Mouse (Mus musculus) liver, embryonic 11.5 days (tissue): ENCODE measurements at regions not wholly inside any gene's neighbourhood (a gene's known extent, or its start where the extent isn't known, plus 50 kb on each side); places are given as distances from the start of the nearest gene placed in this dataset.
"Not testable (repeated sequence)": the region's sequence is repeated elsewhere in the genome, so short reads cannot be mapped to it uniquely, and the experiment has no call there.

Experiments
- ATAC-seq: fragments of 200-750 bp; cut with Nextera tagmentation; replicated peaks from 2 replicates; pipeline ENCODE4 v1.8.0; 2017; ENCODE audit warnings: moderate number of reproducible peaks, mild to moderate bottlenecking, moderate TSS enrichment, moderate library complexity; ENCODE audit not compliant: low FRiP score
- DNase-seq: peaks from one replicate; pipeline ENCODE4 v3.0.0-alpha.2; 2017; ENCODE audit warnings: low spot score
- H3K27ac ChIP-seq: fragments of 300-500 bp; sonication (generic); 2 replicates; pipeline ENCODE4 v1.5.1; 2014; ENCODE audit warnings: mild to moderate bottlenecking, low read depth, low read length, control low read depth
- H3K27me3 ChIP-seq: fragments of 300-500 bp; sonication (generic); replicated peaks from 2 replicates; pipeline ENCODE4 v1.6.1; 2014; ENCODE audit warnings: low read length, mixed read lengths; ENCODE audit not compliant: control insufficient read depth, insufficient read depth
- H3K36me3 ChIP-seq: fragments of 300-500 bp; sonication (generic); 2 replicates; pipeline ENCODE4 v1.6.1; 2014; ENCODE audit warnings: mild to moderate bottlenecking, low read length, moderate library complexity, mixed read lengths; ENCODE audit not compliant: control insufficient read depth, insufficient read depth
- H3K4me1 ChIP-seq: fragments of 300-500 bp; sonication (generic); replicated peaks from 2 replicates; pipeline ENCODE4 v1.6.1; 2014; ENCODE audit warnings: low read length, mixed read lengths; ENCODE audit not compliant: control insufficient read depth, insufficient read depth
- H3K4me2 ChIP-seq: fragments of 300-500 bp; sonication (generic); 2 replicates; pipeline ENCODE4 v1.6.1; 2014; ENCODE audit warnings: mild to moderate bottlenecking, control low read depth, moderate library complexity
- H3K4me3 ChIP-seq: fragments of 300-500 bp; sonication (generic); 2 replicates; pipeline ENCODE4 v1.5.1; 2014; ENCODE audit warnings: low read depth, low read length, control low read depth
- H3K9ac ChIP-seq: fragments of 300-500 bp; sonication (generic); 2 replicates; pipeline ENCODE4 v1.6.1; 2014; ENCODE audit warnings: low read depth, low read length, control low read depth
- H3K9me3 ChIP-seq: fragments of 300-500 bp; sonication (generic); 2 replicates; pipeline ENCODE4 v1.6.1; 2016; ENCODE audit warnings: low read length, inconsistent platforms, mixed read lengths; ENCODE audit not compliant: control insufficient read depth
- WGBS: fragments of 180-500 bp; shearing (Covaris S2); extraction: QIAGEN DNeasy Blood & Tissue Kit; methylation state at CpG from one replicate; pipeline ENCODE4 v1.1.7; 2014; 5-methylcytosine and 5-hydroxymethylcytosine counted together

- DNase-seq (no peak), ATAC-seq (no peak)
- H3K27me3 ChIP-seq: no peaks in the 10 kb centered on the region
- H3K9me3 ChIP-seq: no peaks in the 10 kb centered on the region
- H3K4me1 ChIP-seq: no peaks in the 10 kb centered on the region
- H3K4me2 ChIP-seq: no peak overlapping the region
- no peaks in the 10 kb centered on the region for H3K36me3 ChIP-seq
- H3K9ac ChIP-seq: no peak overlapping the region
- 34% methylated on average over 2 of the region's 2 CpGs for WGBS
- H3K4me3 ChIP-seq: no peak overlapping the region
- H3K27ac ChIP-seq: no peak overlapping the region
Measured at GRCm38 (mm10) chr5:149871521-149871920, 147.0 kb upstream of the Rxfp2 start.

- DNase-seq (no peak), ATAC-seq (no peak)
- H3K4me1 ChIP-seq: no peaks in the 10 kb centered on the region
- no peaks in the 10 kb centered on the region for H3K9me3 ChIP-seq
- H3K27ac ChIP-seq: no peak overlapping the region
- H3K4me2 ChIP-seq: no peak overlapping the region
- no peak overlapping the region for H3K4me3 ChIP-seq
- no peaks in the 10 kb centered on the region for H3K36me3 ChIP-seq
- 35% methylated on average over 9 of the region's 9 CpGs for WGBS
- H3K9ac ChIP-seq: no peak overlapping the region
- no peaks in the 10 kb centered on the region for H3K27me3 ChIP-seq
Measured at GRCm38 (mm10) chr5:149873482-149874002, 144.9 kb upstream of the Rxfp2 start.

GRCm38 (mm10) chr5:149874342-149874741, 144.1 kb upstream of the Rxfp2 start:
- H3K9me3 ChIP-seq: no peaks in the 10 kb centered on the region
- DNase-seq (no peak), ATAC-seq (no peak)
- no peaks in the 10 kb centered on the region for H3K4me1 ChIP-seq
- H3K27ac ChIP-seq: no peak overlapping the region
- H3K27me3 ChIP-seq: no peaks in the 10 kb centered on the region
- no peak overlapping the region for H3K9ac ChIP-seq
- 74% methylated on average over 2 of the region's 2 CpGs for whole genome bisulfite sequencing
- H3K4me3 ChIP-seq: no peak overlapping the region
- H3K4me2 ChIP-seq: no peak overlapping the region
- H3K36me3 ChIP-seq: no peaks in the 10 kb centered on the region

- H3K4me2 ChIP-seq, H3K4me1 ChIP-seq, DNase-seq, H3K27me3 ChIP-seq, H3K27ac ChIP-seq, H3K9ac ChIP-seq, H3K36me3 ChIP-seq, ATAC-seq, H3K4me3 ChIP-seq, H3K9me3 ChIP-seq: not testable (repeated sequence)
Measured at GRCm38 (mm10) chr5:149892453-149892852, 126.0 kb upstream of the Rxfp2 start.

- no peak for ATAC-seq
- no peaks in the 10 kb centered on the region for H3K4me1 ChIP-seq
- H3K9me3 ChIP-seq: no peaks in the 10 kb centered on the region
- no peak for DNase-seq
- no peaks in the 10 kb centered on the region for H3K27me3 ChIP-seq
- 55% methylated on average over 3 of the region's 3 CpGs for WGBS
- H3K36me3 ChIP-seq: no peaks in the 10 kb centered on the region
- no peak overlapping the region for H3K4me3 ChIP-seq
- no peak overlapping the region for H3K4me2 ChIP-seq
- no peak overlapping the region for H3K9ac ChIP-seq
- no peak overlapping the region for H3K27ac ChIP-seq
Measured at GRCm38 (mm10) chr5:149906927-149907326, 111.5 kb upstream of the Rxfp2 start.

GRCm38 (mm10) chr5:149908376-149909078, 109.9 kb upstream of the Rxfp2 start:
- Histone ChIP-seq H3K4me3 (no peak overlapping the region), H3K9ac (no peak overlapping the region), H3K36me3 (no peaks in the 10 kb centered on the region), H3K9me3 (no peaks in the 10 kb centered on the region), H3K4me2 (no peak overlapping the region), H3K27me3 (no peaks in the 10 kb centered on the region), H3K27ac (no peak overlapping the region), H3K4me1 (no peaks in the 10 kb centered on the region)
- DNase-seq: no peak
- 51% methylated on average over 4 of the region's 4 CpGs for WGBS
- ATAC-seq: no peak

GRCm38 (mm10) chr5:149909108-149909739, 109.3 kb upstream of the Rxfp2 start:
- H3K4me1 ChIP-seq: no peaks in the 10 kb centered on the region
- WGBS: 42% methylated on average over 13 of the region's 13 CpGs

GRCm38 (mm10) chr5:149909971-149910370, 108.5 kb upstream of the Rxfp2 start:
- H3K4me3 ChIP-seq: no peak overlapping the region
- H3K4me1 ChIP-seq: no peaks in the 10 kb centered on the region
- no peak overlapping the region for H3K9ac ChIP-seq
- no peaks in the 10 kb centered on the region for H3K36me3 ChIP-seq
- 50% methylated on average over 8 of the region's 8 CpGs for WGBS
- ATAC-seq: no peak
- H3K4me2 ChIP-seq: no peak overlapping the region
- H3K27me3 ChIP-seq: no peaks in the 10 kb centered on the region
- no peak overlapping the region for H3K27ac ChIP-seq
- H3K9me3 ChIP-seq: no peaks in the 10 kb centered on the region
- DNase-seq: no peak

More at GRCm38 (mm10) chr5:149909108-149909739, 109.3 kb upstream of the Rxfp2 start:
- H3K27me3 ChIP-seq: no peaks in the 10 kb centered on the region
- no peak for DNase-seq
- H3K4me2 ChIP-seq: no peak overlapping the region
- ATAC-seq: no peak
- no peak overlapping the region for H3K4me3 ChIP-seq
- H3K9me3 ChIP-seq: no peaks in the 10 kb centered on the region
- H3K9ac ChIP-seq: no peak overlapping the region
- no peaks in the 10 kb centered on the region for H3K36me3 ChIP-seq
- H3K27ac ChIP-seq: no peak overlapping the region

GRCm38 (mm10) chr5:149911968-149912367, 106.5 kb upstream of the Rxfp2 start:
- no peak for DNase-seq
- no peak overlapping the region for H3K4me2 ChIP-seq
- H3K27ac ChIP-seq: no peak overlapping the region
- no peaks in the 10 kb centered on the region for H3K27me3 ChIP-seq
- no peak overlapping the region for H3K4me3 ChIP-seq
- no peak overlapping the region for H3K9ac ChIP-seq
- no peaks in the 10 kb centered on the region for H3K9me3 ChIP-seq
- 83% methylated on average over 8 of the region's 8 CpGs for WGBS
- no peaks in the 10 kb centered on the region for H3K36me3 ChIP-seq
- H3K4me1 ChIP-seq: no peaks in the 10 kb centered on the region
- ATAC-seq: no peak
